Mouse (Mus musculus) G1E (cell line): Measurements from ENCODE around the gene Tsen54.

Experiments
- CTCF ChIP-seq: IDR thresholded peaks from 2 replicates; pipeline ENCODE4 v1.5.1; 2012; ENCODE audit warnings: low read depth, low read length, inconsistent platforms, mixed read lengths
- GATA1 ChIP-seq: IDR thresholded peaks from 2 replicates; pipeline ENCODE4 v1.6.1; 2012; ENCODE audit warnings: borderline replicate concordance, low read length, inconsistent platforms, mixed read lengths
- TAL1 ChIP-seq: conservative IDR thresholded peaks from 2 replicates; pipeline ENCODE4 v1.6.1; 2012; ENCODE audit warnings: low read depth, low read length, inconsistent platforms, mixed read lengths

DNA sequence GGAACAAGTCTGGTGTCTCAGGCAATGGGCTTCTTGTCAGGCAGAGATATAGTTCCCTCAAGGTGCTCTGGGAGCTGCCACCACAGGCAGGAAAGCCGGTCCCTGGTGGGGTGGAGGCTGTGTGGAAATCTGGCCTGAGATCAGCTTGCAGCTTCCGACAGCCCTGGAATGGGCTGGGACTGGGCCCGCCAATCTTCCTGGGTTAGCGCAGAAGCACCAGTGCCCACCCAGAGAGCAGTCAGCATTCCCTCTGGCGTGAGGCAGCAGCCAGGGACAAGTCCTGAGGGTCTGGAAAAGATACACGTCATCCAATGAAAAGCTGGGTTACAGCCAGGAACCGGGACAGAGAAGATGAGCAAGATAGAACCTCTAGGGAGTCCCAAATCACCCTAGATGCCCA is 2.4 kb upstream of the Tsen54 start:
- TF ChIP-seq CTCF (no peak), TAL1 (no peak), GATA1 (no peak)
